Mouse (Mus musculus): ENCODE measurements around the gene Msrb3.

Gene Msrb3

DNA sequence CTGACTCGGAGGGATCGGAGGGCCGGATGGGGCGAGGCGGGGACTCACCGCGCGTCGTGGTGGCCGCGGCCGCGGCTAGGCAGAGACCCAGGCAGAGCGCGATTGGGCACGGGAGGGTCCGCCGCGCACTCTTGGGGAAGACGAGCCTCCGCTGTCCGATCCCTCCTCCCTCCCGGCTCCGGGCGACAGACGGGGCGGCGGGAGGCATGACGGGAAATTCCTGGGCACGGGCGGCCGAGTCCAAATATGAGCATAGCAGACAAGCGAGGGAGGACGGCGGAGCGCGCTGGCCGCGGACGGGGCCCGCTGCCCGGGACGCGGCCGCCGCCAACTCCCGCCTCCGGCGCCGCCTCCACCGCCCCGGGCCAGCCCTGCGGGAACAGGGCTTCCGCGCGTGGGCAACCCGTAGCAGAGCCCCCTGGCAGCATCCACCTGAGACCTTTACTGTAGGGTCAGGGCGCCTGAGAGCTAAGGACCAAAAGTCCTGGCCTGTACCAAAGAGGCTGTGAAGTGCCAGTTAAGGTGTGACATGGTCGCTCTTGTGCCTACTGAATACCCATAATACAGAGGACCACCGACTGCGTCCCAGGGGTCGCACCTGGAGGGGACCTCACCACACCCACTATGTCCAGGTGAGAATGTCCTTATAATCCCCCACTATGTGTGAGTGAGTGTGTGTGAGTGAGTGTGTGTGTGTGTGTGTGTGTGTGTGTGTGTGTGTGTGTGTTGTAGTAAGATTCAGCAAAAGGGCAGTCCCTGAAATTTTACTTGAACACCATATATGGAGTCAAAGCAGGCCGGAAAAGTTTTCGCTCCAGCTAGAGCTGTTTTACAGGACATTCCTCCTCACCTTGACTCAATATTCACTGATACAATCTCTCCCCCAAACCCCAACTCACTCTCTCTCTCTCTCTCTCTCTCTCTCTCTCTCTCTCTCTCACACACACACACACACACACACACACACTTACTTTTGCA lies at the start of gene Msrb3:
Gene Msrb3 (minus strand): TSS at position 317 of the 978 bp plus-strand sequence.
- peak in 1 of 2 experiments; percentile 18 for DNase-seq (ENCODE audit: low spot score in 2 of 2)

DNA sequence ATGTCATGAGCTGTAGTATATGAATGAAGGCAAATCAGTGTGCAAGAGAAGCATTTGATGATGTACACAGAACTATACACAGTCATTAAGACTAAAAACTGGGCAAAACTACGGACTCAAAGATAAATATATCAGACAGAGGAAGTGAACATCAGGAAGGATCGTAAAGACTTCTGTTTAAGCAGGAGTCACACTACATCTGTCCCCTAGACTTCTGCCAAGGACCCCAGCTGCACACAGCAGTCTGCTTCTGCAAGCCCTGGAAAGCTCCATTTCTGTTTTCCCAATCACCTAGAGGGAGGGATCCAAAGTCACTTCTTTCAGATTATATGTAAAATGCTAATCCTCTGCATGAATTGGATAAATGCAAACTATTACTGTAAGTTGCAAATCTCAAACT lies 49.6 kb upstream of the Msrb3 start:
- DNase-seq (ENCODE audit: low spot score in 2 of 2): no peak

DNA sequence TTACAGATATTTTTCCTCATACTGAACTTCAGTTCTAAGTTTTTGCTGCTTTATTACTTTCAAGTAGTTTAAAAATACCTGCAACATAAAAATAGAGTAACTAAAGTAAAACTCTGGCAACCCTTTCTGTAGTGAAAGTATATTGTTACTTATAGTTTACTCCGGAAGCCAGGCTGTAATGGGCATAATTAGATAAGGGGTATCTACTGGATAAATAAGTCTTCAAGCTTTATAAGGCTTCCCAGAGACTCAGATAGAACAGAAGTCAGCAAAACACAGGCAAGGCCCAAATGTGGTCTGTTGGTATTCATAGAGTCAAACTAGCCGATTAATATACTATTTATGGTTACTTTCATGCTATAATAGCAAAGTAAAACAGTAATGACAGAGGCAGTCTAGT lies 48.9 kb upstream of the Msrb3 start:
- DNase-seq (ENCODE audit: low spot score in 2 of 2): no peak

DNA sequence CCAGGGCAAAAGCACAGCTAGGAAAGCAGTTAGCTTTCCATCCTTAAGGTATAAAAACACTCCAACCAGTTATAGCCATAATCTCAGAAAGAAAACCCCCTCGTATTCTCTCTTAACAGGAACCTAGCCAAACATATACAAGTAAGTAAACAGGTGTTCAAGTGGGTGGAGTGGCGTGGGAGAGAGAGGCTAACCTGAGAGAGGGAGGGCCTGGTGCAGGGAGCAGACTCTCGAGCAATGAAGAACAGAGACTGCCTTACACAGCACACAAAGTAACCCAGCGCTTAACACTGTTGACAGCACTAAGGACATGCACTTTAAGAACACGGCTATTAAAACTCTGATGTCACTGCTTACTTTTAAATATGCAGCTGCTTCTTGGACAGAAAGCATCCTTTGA lies 47.9 kb upstream of the Msrb3 start:
- DNase-seq (ENCODE audit: low spot score in 2 of 2): no peak

DNA sequence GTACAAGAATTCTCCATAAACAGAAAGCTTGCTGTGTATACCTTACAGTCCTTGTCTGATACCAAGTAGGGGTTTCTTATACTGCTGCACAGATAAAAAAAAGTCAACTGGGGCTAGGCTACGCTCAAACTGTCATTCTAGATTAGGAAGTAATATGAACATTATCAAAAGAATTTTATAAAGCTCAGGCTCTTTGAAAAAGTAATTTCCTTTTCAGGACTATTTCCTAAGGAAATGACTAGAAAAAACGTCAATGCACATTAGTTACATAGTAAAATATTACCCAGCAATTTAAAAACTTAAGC lies 40.0 kb upstream of the Msrb3 start:
- DNase-seq (ENCODE audit: low spot score in 2 of 2): no peak

DNA sequence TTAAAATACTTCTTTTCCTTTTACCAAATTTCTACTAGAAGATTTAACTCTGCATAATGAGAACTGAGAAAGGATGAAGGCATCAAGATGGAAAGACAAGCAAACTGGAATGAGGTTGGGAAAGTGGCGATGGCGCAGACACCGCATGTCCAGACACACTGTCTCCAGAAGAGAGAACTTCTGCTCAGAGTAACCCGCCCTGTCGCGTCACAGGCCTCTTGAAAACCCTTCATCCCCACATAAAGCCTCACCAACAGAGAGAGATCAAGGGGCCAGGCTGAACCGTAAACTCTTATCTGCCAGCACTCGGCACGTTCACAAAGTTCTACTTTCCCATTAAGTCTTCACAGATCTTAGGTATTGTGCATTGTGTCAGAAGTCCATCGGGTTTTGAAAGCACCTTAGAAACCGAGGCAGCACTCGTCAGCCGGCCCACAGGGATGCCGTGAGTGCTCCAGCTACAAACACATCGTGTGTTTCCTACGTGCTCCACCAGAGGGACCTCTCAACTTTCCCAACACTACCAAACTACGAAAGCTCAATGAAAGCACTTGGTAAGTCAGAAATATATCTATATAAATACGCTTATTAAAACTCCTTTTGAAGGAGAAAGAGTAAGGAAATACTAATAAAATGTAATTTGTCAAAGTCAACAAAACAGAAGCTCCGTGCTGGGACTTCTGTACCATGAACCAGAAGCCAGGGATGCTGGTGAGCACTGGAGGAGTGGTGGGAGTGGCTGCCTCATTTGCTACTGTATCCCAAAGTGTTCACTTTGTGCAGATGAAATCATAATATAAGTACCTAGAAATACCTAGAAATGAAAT lies 39.4 kb upstream of the Msrb3 start:
- peak in 1 of 2 experiments; percentile 16 for DNase-seq (ENCODE audit: low spot score in 2 of 2)

DNA sequence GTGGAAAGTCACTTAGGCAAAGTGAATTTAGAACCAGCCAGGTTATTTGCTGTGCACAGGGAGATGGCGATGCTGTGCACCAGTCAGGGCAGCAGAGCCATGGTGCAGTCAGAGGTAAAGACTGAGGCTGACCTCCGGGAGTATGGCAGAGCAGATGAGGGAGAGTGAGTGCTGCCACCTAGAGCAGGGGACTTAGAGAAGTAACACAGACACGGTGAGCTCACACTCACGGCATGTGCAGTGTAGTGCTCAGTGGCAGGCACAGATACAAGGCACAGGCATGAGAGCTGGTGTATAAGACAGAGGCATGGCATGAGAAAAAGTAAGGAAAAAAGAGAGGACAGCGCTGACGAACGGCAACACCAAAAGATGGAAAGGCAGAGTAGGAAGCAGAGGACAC lies 30.6 kb upstream of the Msrb3 start:
- no peak for DNase-seq (ENCODE audit: low spot score in 2 of 2)

DNA sequence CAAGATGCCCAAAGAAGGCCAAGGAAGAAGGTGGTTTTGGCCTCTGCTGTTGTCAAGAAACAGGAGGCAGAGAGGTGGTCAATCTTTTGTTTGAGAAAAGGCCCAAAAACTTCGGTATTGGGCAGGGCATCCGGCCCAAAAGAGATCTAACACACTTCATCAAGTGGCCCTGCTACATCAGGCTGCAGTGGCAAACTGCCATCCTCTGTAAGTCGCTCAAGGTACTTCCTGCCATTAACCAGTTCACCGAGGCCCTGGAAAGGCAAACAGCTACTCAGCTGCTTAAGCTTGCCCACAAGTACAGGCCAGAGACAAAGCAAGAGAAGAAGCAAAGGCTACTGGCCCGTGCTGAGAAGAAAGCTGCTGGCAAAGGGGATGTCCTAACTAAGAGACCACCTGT lies 29.3 kb upstream of the Msrb3 start:
- DNase-seq (ENCODE audit: low spot score in 2 of 2): no peak

DNA sequence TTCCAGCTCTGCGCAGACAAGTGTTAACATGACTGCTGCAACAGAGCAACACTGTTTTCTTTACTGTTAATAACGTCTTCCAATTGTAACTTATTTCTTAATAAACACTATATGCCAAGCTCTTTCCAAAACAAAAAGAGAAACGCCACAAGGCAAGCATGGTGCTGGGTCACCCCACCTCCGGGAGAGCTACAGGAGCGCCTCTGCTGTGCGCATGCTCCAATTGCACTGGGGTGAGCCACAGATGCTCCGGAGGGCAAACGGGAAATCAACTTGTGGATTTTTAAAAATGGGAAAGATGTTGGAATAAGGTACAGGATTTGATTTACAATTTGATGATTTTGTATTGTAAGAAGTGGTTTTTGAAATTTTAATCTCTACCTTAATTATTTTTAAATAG lies 27.3 kb upstream of the Msrb3 start:
- DNase-seq (ENCODE audit: low spot score in 2 of 2): no peak

DNA sequence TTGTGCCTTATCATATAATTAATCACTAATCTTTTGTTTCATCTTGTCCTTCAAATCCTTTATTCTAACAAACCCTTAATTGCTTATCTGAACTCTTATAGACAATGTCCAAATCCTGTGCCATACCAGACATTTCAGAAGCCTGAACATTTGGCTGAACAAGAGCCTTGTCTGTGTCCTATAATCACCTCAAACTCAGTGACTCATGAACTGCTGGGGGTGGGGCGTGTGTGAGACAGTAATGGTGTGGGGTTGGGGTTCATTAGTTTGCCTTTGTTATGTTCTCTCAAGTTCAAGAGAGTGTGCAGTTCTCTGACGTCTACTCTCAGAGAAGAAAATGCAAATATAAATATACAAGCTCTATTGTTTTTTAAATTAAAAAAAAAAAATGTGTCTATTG lies 22.6 kb upstream of the Msrb3 start:
- DNase-seq (ENCODE audit: low spot score in 2 of 2): no peak

DNA sequence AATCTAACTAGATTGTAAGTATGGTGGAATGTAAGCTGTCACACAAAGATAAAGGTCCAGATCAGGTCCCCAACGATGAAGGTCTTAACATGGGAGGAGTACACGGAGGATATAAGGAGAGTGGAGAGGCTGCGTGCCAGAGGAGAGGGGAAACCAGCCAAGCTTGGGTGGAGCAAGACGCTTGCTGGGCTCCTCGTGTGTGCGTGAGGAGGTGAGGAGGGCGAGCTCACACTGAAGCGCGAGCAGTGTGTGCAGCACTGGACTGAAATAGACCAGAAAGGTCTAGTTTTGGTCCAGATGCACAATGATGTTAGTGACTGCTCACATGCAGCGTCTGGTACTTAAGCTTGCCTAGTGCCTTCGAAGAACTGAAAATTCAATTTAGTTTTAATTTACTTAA lies 21.7 kb upstream of the Msrb3 start:
- DNase-seq (ENCODE audit: low spot score in 2 of 2): no peak

DNA sequence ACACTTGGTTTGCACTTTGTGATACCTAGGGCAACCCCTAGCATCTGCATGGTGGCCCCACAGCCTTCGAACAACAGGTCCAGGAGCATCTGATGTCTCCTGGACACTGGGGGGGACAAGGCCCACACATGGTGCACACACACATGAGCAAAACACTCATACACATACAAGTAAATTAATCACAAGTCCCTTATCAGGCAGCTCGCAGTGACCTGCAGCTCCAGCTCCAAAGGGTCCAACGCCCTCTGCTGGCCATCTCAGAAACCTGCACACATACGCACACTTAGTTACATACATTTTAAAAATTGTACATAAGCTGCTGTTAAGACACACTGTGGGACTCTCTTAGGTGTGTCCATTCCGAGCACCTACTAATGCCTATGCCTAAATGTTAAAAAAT lies 17.3 kb upstream of the Msrb3 start:
- DNase-seq (ENCODE audit: low spot score in 2 of 2): no peak

DNA sequence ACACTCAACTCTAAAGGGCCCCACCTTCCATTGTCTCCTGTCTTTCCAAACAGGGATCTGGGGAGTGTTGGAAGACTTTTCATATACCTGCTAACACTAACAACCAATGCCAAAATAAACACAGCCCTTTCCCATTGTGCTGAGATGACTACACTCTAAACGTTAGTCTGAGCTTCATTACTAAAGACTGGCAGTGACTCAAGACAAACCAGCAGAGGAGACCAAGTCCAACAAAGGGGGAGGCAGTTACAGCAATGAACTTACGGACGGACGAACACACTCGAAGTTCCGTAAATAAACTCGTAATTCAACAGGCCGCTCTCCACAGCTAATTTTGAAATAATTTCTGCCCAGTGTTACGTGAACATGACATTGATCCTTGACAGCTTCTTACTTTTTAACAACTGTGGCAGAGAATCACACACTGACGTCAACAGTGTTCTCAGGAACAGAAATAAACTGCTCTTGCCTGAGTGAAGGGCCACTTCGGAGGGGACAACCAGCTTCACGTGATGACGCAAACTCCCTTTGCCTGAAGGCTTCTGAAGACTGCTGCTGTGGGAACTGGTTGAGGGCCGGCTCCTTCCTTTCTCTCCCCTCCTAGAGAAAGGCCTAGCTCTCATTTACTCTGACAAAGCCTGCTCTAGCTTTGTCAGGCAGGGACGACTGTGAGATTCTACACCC lies 16.2 kb upstream of the Msrb3 start:
- no peak for DNase-seq (ENCODE audit: low spot score in 2 of 2)

DNA sequence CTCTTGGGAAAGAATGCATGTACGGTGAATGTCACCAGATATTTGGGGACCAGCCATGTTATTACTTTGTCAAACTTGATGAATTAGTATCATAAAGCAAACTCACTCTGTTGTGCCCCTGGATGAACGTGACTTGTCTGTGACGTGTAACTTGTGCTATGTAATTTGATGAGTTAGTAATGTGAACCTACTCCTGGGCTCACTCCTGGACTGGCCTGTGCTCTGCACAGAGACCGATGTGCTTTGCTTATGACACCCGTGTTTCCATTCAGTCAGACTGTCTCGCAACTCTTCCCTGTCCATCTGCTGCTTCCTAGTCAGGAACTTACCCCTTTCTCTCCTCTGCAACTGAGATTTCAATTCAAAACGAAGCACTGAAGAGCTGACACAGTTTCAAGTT lies 15.4 kb upstream of the Msrb3 start:
- DNase-seq (ENCODE audit: low spot score in 2 of 2): no peak

DNA sequence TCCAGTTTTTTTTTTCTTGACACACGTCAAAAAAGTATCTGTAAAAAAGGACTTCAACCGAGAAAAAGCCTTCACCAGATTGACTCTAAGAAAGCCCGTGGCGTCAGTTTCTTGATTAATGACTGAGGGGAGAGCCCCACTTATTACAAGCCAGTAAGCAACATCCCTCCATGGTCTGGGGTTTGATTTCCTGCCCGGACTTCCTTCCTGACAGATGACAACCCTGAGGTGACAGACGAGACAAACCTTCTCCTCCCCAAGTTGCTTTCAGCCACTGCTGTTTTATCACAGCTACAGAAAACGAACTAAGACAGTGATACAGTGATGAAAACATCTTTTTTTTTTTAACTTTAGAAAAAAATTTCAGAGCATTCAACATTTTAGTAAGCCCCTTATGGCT lies 14.9 kb upstream of the Msrb3 start:
- DNase-seq (ENCODE audit: low spot score in 2 of 2): peak in 1 of 2 experiments; percentile 8

DNA sequence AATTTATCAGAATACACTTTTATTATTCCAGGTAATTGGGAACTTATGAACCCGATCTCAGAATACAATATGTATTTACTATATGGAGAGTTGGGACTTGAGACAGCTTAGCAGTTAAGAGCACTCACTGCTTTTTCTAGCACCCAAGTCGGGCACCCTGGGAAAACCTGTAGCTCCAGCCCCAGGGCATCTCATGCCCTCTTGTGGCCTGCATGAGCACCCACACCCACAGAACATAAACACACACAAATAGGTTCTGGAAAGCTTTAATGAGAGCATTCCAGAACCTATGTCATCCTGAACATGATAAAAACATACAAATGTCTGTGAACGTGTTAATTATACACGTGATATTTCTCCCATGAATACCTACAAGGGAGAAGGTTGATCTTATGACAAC lies 13.1 kb upstream of the Msrb3 start:
- DNase-seq (ENCODE audit: low spot score in 2 of 2): no peak

DNA sequence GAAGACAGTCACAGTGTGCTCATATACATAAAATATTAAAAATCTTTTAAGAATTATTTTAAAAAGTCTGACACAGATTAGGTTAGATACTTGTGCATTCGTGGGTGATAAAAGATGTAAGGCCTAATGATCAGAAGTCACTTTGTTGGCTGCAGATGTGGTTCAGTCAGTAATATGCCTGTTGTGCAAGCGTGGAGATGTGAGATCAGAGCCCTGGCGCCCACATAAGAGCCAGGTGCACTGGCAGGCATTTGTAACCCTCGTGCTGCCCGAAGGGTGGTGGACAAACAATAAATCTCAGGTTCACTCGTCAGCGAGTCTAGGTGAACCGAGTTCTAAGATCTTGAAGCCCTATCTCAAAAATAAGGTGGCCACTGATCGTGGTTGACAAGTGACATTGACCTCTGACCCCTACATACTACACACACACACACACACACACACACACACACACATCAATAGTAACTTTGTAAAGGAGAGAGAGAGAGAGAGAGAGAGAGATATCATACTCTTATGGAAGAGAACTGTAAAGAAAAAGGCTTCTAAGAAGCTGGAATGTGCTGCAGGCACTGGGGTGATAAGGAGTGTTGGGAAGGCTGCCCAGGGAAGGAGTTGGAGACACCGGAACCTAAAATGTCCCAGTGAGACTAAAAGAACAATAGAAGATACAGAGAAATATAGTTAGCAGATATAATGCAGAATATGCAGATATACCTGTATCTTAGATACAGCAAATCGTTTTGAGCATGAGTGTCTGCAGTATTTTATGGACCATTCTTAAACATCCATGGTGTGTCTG lies 10.1 kb upstream of the Msrb3 start:
- no peak for DNase-seq (ENCODE audit: low spot score in 2 of 2)

DNA sequence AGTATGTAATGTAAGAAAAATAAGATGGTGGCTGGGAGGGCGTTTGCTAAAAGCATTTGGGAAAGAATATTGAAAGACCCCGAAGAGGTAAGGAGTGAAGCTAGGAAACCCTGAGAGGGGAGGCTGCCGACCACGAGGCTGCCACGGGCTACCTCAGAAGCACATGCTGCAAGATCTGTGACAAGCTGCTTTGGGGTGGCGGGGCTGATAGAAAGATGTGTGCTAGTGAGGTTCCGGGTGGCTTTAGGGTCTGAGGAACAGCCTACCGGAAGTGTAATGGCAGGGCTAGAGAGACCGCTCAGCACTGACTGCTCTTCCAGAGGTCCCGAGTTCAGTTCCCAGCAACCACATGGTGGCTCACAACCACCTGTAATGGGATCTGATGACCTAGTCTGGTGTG lies 5.8 kb upstream of the Msrb3 start:
- DNase-seq (ENCODE audit: low spot score in 2 of 2): no peak

DNA sequence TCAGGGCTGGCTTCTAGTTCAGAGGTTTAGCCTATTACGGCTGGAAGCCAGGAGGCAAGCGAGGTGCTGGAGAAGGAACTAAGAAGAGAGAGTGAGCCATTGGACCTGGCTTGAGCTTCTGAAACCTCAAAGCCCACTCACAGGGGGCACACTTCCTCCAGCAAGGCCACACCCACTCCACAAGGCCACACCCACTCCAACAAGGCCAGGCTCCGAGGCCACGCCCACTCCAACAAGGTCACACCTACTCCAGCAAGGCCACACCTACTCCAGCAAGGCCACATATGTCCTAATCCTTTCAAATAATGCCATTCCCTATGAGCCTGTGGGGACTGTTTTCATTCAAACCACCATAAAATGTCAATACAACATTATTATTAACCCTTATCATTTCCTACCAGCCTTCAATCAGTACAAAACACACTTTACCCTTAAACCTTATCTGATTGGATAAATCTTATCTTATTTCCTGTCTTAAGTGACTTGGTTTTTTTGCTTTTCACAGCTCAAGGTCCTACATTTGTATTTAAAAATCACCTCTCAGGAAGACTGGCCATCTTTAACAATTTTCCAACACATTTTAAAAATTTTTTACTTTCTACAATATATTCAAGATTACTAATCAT lies 5.1 kb upstream of the Msrb3 start:
- DNase-seq (ENCODE audit: low spot score in 2 of 2): no peak

DNA sequence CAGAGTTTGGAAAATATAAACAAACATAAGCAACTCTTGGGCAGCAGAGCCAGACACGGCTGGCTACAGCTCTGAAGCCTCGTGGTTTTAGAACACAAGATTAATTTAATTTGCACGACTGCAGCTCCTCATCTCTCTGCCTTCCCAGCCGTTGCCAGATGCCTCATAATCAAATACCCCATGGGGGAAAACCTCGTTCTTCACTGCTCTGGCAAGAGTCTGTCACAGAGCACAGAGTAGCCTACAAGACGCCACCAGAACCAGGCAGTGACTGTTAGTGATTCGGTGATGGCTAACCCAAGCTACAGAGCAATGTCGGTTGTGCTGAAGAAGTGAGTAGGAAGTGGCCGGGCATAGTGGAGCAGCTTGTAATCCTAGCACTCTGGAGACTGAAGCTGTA lies 2.8 kb upstream of the Msrb3 start:
- DNase-seq (ENCODE audit: low spot score in 2 of 2): no peak

DNA sequence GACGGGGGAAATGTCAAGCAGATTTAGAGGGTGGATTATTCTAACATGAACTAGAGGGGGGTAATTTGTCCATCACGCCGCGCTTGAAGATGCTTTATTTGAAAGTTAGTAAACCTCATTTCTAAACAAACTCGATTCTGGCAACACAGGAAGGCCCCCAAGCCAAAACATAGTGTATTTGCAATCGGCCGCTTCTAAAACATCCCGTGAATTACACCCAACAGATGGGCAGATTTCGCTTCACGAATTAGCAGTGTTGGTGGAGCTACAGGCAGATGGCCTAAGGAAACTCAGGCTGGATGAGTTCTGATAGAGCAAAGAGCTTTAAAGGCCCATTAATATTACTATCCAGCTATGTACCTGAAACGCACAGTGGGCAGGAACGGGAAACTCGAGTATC lies 1.2 kb upstream of the Msrb3 start:
- DNase-seq (ENCODE audit: low spot score in 2 of 2): no peak

All from spleen, postnatal 36 days (tissue).